Mouse (Mus musculus) thymus, postnatal 4 days (tissue): ENCODE measurements at regions not wholly inside any gene's neighbourhood (a gene's known extent, or its start where the extent isn't known, plus 50 kb on each side); places are given as distances from the start of the nearest gene placed in this dataset.
A peak's percentile ranks its signal among the peaks of the same experiment; 100 is the strongest.

Source experiments
- DNase-seq: peaks from one replicate; pipeline ENCODE4 v3.0.0; 2021

- no peak for DNase-seq
Observed at GRCm38 (mm10) chr7:135997640-135998039, 281.5 kb upstream of the Mki67 start.

- no peak for DNase-seq
Observed at GRCm38 (mm10) chr7:136002382-136002781, 286.2 kb upstream of the Mki67 start.

GRCm38 (mm10) chr7:136003291-136003690, 287.1 kb upstream of the Mki67 start:
- no peak for DNase-seq

GRCm38 (mm10) chr7:136007796-136008455, 291.8 kb upstream of the Mki67 start:
- peak; percentile 35 for DNase-seq

GRCm38 (mm10) chr7:136008486-136008885, 292.3 kb upstream of the Mki67 start:
- no peak for DNase-seq

GRCm38 (mm10) chr7:136010013-136010412, 293.9 kb upstream of the Mki67 start:
- peak; percentile 81 for DNase-seq

- DNase-seq, result peak; percentile 55
Observed at GRCm38 (mm10) chr7:136014706-136015105, 298.5 kb upstream of the Mki67 start.

GRCm38 (mm10) chr7:136016918-136017317, 300.8 kb upstream of the Mki67 start:
- no peak for DNase-seq

GRCm38 (mm10) chr7:136020577-136020976, 304.4 kb upstream of the Mki67 start:
- DNase-seq, result no peak

GRCm38 (mm10) chr7:136021071-136021470, 304.9 kb upstream of the Mki67 start:
- DNase-seq, result no peak

GRCm38 (mm10) chr7:136022781-136023448, 306.8 kb upstream of the Mki67 start:
- no peak for DNase-seq

GRCm38 (mm10) chr7:136026451-136026850, 310.3 kb upstream of the Mki67 start:
- no peak for DNase-seq

- DNase-seq, result no peak
Observed at GRCm38 (mm10) chr7:136032026-136032425, 315.9 kb upstream of the Mki67 start.

- no peak for DNase-seq
Observed at GRCm38 (mm10) chr7:136033536-136033935, 317.4 kb upstream of the Mki67 start.

- no peak for DNase-seq
Observed at GRCm38 (mm10) chr7:136035735-136036134, 319.6 kb upstream of the Mki67 start.

- no peak for DNase-seq
Observed at GRCm38 (mm10) chr7:136038072-136038471, 321.9 kb upstream of the Mki67 start.

- DNase-seq, result peak; percentile 17
Observed at GRCm38 (mm10) chr7:136038906-136039305, 322.7 kb upstream of the Mki67 start.

- DNase-seq, result no peak
Observed at GRCm38 (mm10) chr7:136041921-136042320, 325.8 kb upstream of the Mki67 start.

- DNase-seq, result peak; percentile 15
Observed at GRCm38 (mm10) chr7:136046645-136047363, 330.6 kb upstream of the Mki67 start.

GRCm38 (mm10) chr7:136047364-136047945, 331.3 kb upstream of the Mki67 start:
- no peak for DNase-seq

- DNase-seq, result no peak
Observed at GRCm38 (mm10) chr7:136048925-136049586, 332.9 kb upstream of the Mki67 start.

GRCm38 (mm10) chr7:136049587-136049930, 333.4 kb upstream of the Mki67 start:
- DNase-seq, result no peak

GRCm38 (mm10) chr7:136050116-136050515, 334.0 kb upstream of the Mki67 start:
- peak; percentile 15 for DNase-seq
